Mouse (Mus musculus): ENCODE measurements at regions not wholly inside any gene's neighbourhood (a gene's known extent, or its start where the extent isn't known, plus 50 kb on each side); places are given as distances from the start of the nearest gene placed in this dataset.

DNA sequence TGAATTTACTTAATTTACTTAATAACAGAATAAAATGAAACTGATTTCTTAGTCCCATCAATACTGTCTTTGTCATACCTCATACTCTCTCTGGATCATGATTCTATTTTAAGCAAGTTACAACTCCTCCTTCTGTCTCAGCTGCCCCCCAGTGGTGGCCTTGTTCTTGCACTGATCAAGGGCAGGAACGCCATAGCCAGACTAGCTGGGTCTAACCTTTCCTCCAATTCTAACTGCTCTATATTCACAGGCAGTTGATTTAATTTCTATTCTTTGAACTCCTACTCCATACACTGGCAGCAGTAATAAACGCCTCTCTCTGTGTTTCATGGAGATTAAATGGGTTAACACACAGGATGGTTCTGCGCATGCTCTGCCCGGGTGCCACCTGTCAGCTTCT lies 87.9 kb upstream of the Rnf219 start:
- H3K4me1 ChIP-seq (ENCODE audit: control insufficient read depth, insufficient read depth, low read length), result no peaks in the 10 kb centered on the region
- no peak overlapping the region for H3K9ac ChIP-seq (ENCODE audit: low read depth, low read length)
- H3K4me2 ChIP-seq, result no peak overlapping the region
- ATAC-seq (replicated peaks; ENCODE audit: insufficient number of reproducible peaks, low FRiP score, low TSS enrichment), result no peak
- no peaks in the 10 kb centered on the region for H3K36me3 ChIP-seq (ENCODE audit: control insufficient read depth, insufficient read depth, low read length)
- H3K4me3 ChIP-seq (ENCODE audit: low read depth, low read length), result no peak overlapping the region
- no peaks in the 10 kb centered on the region for H3K9me3 ChIP-seq (replicated peaks; ENCODE audit: control insufficient read depth, low read length)
- no peaks in the 10 kb centered on the region for H3K27me3 ChIP-seq (ENCODE audit: control insufficient read depth, insufficient read depth, low read length)
- 77% methylated on average over 4 of the region's 4 CpGs for WGBS (ENCODE audit: insufficient replicate concordance)
- no peak overlapping the region for H3K27ac ChIP-seq (ENCODE audit: low read depth, low read length)

DNA sequence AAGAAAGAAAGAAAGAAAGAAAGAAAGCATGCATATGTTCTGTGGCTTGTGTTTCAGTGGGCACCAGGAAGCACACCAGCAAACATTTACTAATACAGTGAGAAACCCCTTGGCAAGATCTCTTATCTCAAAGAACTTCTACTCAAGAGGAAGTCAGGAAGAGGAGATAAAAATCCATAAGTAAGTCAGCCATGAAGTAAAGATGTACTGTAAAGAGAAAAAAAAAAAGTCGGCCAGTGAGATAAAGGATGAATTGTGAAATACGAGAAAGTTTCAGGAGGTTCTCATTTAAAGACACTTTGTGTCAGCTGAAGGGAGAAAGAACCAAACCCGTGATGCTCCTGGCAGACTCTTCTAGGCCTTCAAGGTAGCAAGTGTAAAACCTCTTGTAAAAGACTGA lies 72.4 kb upstream of the Rnf219 start:
- no peak overlapping the region for H3K27ac ChIP-seq (ENCODE audit: low read depth, low read length)
- H3K27me3 ChIP-seq (ENCODE audit: control insufficient read depth, insufficient read depth, low read length), result no peaks in the 10 kb centered on the region
- H3K4me3 ChIP-seq (ENCODE audit: low read depth, low read length), result no peak overlapping the region
- 72% methylated on average over 3 of the region's 3 CpGs for WGBS (ENCODE audit: insufficient replicate concordance)
- H3K9ac ChIP-seq (ENCODE audit: low read depth, low read length), result no peak overlapping the region
- H3K9me3 ChIP-seq (replicated peaks; ENCODE audit: control insufficient read depth, low read length), result no peaks in the 10 kb centered on the region
- no peak for ATAC-seq (replicated peaks; ENCODE audit: insufficient number of reproducible peaks, low FRiP score, low TSS enrichment)
- no peak overlapping the region for H3K4me2 ChIP-seq
- no peaks in the 10 kb centered on the region for H3K4me1 ChIP-seq (ENCODE audit: control insufficient read depth, insufficient read depth, low read length)
- H3K36me3 ChIP-seq (ENCODE audit: control insufficient read depth, insufficient read depth, low read length), result no peaks in the 10 kb centered on the region

Data from heart, embryonic 11.5 days (tissue).